Mouse (Mus musculus) heart, postnatal 4 days (tissue): ENCODE measurements around the gene Uqcc3. TPM values are rescaled to one million over a fixed set of nuclear protein-coding genes. Genes with fewer than 3 reads are reported as not detected.
"Not testable (repeated sequence)": the region's sequence is repeated elsewhere in the genome, so short reads cannot be mapped to it uniquely, and the experiment has no call there.

Experiments
- DNase-seq: peaks from one replicate; pipeline ENCODE4 v3.0.0; 2021
- total RNA-seq, 2 experiments: library from RNA; stranded (reverse); gene quantifications; 2 replicates each; pipeline ENCODE4 v1.2.3; 2021

Gene Uqcc3
- total RNA-seq, result 10 to 100 TPM; 39.4 to 41.2 TPM

- DNase-seq, result peak; percentile 90
Measured at GRCm38 (mm10) chr19:8880311-8881033, at the start of gene Uqcc3. Uqcc3 (minus strand) TSS chr19:8880923.

GRCm38 (mm10) chr19:8930117-8930516, 49.4 kb upstream of the Uqcc3 start:
- no peak for DNase-seq

- DNase-seq, result peak; percentile 91
Measured at GRCm38 (mm10) chr19:8929224-8930088, 48.7 kb upstream of the Uqcc3 start, which contains the start of the genes Rom1 and Eml3. Rom1 (minus strand) TSS chr19:8929356. Eml3 (plus strand) TSS chr19:8929552.

GRCm38 (mm10) chr19:8928689-8929223, 48.0 kb upstream of the Uqcc3 start:
- DNase-seq, result no peak

- no peak for DNase-seq
Measured at GRCm38 (mm10) chr19:8927891-8928525, 47.3 kb upstream of the Uqcc3 start.

GRCm38 (mm10) chr19:8926766-8927165, 46.0 kb upstream of the Uqcc3 start:
- no peak for DNase-seq

- DNase-seq, result no peak
Measured at GRCm38 (mm10) chr19:8921741-8922140, 41.0 kb upstream of the Uqcc3 start.

GRCm38 (mm10) chr19:8920836-8921291, 40.1 kb upstream of the Uqcc3 start:
- DNase-seq, result no peak

GRCm38 (mm10) chr19:8920073-8920736, 39.5 kb upstream of the Uqcc3 start, which contains the start of gene B3gat3:
B3gat3 (plus strand) TSS chr19:8920374.
- peak; percentile 97 for DNase-seq

GRCm38 (mm10) chr19:8919684-8920072, 39.0 kb upstream of the Uqcc3 start:
- DNase-seq, result no peak

GRCm38 (mm10) chr19:8919000-8919399, 38.3 kb upstream of the Uqcc3 start:
- DNase-seq, result no peak

GRCm38 (mm10) chr19:8914212-8914611, 33.5 kb upstream of the Uqcc3 start:
- no peak for DNase-seq

GRCm38 (mm10) chr19:8911810-8912209, 31.1 kb upstream of the Uqcc3 start:
- no peak for DNase-seq

- DNase-seq, result no peak
Measured at GRCm38 (mm10) chr19:8908531-8908930, 27.8 kb upstream of the Uqcc3 start.

- DNase-seq, result no peak
Measured at GRCm38 (mm10) chr19:8903412-8903811, 22.7 kb upstream of the Uqcc3 start.

- DNase-seq, result peak; percentile 31
Measured at GRCm38 (mm10) chr19:8899079-8899478, 18.4 kb upstream of the Uqcc3 start.

- DNase-seq, result no peak
Measured at GRCm38 (mm10) chr19:8898576-8898975, 17.9 kb upstream of the Uqcc3 start.

GRCm38 (mm10) chr19:8897865-8898495, 17.3 kb upstream of the Uqcc3 start, which contains the start of gene Ganab:
Ganab (plus strand) TSS chr19:8898071.
- DNase-seq, result peak; percentile 96

- peak; percentile 59 for DNase-seq
Measured at GRCm38 (mm10) chr19:8897211-8897864, 16.6 kb upstream of the Uqcc3 start.

GRCm38 (mm10) chr19:8896231-8896630, 15.5 kb upstream of the Uqcc3 start:
- DNase-seq, result not testable (repeated sequence)
